Mouse (Mus musculus): ENCODE results near the gene Ms4a1. TPM values are rescaled to one million over a fixed set of nuclear protein-coding genes. Genes with fewer than 3 reads are reported as not detected.
A peak's percentile ranks its signal among the peaks of the same experiment; 100 is the strongest.
"Not testable (repeated sequence)": the region's sequence is repeated elsewhere in the genome, so short reads cannot be mapped to it uniquely, and the experiment has no call there.

Gene Ms4a1
- polyA plus RNA-seq (2017; shearing (Covaris generic)) = 10 to 100 TPM in 1 of 2 experiments, under 1 TPM in 1; 0.12 to 21.1 TPM

- ATAC-seq = no peak
Observed at GRCm38 (mm10) chr19:11266052-11266845, at the start of gene Ms4a1. Ms4a1 (minus strand) TSS chr19:11266241.

DNA sequence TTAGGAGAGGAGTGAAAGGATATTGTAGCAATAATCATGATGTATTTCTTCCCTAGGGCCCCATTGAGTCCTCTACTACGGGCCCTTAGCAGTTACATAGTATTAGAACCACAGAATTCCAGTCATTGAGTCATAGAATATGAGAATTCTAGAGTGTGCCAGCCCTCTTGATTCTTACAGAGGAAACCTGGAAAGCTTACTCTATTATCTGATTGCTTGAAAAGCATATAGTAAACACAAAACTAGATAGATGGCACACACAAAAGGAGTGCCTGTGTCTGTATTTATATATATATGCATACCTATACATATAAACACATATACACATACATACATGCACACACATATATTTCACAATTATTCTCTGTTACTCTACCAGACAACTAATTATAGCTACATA is 48.3 kb upstream of the Ms4a1 start, which contains the start of gene Ms4a14:
TSS of gene Ms4a14 (minus strand) at position 101 of the 400 bp plus-strand sequence.
- ATAC-seq = no peak

- no peak for ATAC-seq
Observed at GRCm38 (mm10) chr19:11308888-11309287, 42.8 kb upstream of the Ms4a1 start.

- ATAC-seq = not testable (repeated sequence)
Observed at GRCm38 (mm10) chr19:11299529-11299928, 33.5 kb upstream of the Ms4a1 start.

GRCm38 (mm10) chr19:11298939-11299338 is 32.9 kb upstream of the Ms4a1 start:
- ATAC-seq = no peak

- not testable (repeated sequence) for ATAC-seq
Observed at GRCm38 (mm10) chr19:11293616-11294015, 27.6 kb upstream of the Ms4a1 start.

DNA sequence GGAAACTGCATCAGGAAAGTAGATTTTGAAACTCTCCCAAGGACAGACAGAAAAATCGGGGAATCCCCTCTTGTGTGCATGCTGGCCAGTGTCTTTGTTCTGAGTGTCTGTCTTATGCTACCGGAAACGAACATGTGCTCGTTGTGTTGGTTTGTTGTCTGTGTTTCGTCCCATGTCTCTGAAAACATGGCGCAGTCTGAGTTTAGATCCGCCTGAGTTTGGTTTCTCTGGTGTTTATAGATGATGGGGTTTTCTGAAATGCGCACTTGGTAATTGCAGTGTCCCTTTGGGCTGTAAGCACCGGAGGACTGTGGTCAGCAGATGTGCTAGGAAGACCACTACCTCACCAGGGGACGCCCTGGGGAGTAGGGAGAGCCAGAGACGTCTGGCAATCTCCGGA is 26.9 kb upstream of the Ms4a1 start:
- ATAC-seq = peak; percentile 63

- ATAC-seq = no peak
Observed at GRCm38 (mm10) chr19:11283773-11284172, 17.7 kb upstream of the Ms4a1 start, which contains the start of gene Ms4a5. Ms4a5 (minus strand) TSS chr19:11283873.

DNA sequence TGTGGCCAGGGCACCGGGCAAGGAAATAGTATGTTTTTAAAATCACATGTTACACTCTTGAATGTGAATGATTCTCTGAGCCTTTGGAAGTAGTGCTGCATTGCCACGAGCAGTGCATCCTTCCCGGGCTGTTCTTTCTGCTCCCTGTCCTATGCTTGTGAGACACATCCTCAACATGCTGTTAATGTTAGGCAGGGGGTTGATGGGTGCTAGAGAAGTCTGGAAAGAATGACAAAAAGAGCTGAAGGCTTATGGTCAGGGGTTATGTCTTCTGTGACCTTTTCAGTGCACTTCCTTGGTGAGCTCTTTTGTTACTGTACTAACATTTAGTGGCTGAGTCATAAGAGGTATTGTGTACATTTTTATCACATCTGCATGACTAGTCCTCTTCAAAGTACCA is 14.2 kb upstream of the Ms4a1 start:
- no peak for ATAC-seq

- no peak for ATAC-seq
Observed at GRCm38 (mm10) chr19:11276431-11276830, 10.4 kb upstream of the Ms4a1 start.

GRCm38 (mm10) chr19:11266956-11267355 is 915 bp upstream of the Ms4a1 start:
- ATAC-seq = no peak

DNA sequence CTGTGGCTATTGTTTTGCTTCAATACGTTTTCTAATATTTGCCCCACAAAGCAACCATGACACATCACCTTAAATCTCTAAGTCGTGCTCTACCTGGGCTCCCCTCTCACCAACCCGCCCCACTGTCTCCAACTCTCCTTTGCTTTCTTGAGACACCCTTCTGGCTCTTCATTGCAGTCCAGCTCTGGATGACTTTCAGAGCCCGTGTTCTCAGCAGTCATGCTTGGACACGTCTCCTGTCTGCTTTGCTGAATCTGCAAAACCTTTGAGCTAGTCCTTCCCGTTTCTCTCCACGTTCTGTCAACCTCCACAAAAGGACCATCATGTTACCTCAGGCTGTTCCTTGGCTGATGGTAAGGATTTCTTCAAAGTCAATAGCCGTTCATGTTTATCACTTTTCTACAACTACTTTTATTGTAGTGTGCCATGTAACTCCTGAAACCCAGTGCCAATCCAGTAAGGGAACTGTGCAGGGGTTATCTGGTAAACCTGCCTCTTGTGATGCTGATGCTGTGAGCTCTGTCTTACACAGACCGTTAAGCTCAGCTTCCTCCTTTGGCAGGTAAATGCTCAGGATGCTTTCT is 1.3 kb downstream of the Ms4a1 start:
- ATAC-seq = no peak

DNA sequence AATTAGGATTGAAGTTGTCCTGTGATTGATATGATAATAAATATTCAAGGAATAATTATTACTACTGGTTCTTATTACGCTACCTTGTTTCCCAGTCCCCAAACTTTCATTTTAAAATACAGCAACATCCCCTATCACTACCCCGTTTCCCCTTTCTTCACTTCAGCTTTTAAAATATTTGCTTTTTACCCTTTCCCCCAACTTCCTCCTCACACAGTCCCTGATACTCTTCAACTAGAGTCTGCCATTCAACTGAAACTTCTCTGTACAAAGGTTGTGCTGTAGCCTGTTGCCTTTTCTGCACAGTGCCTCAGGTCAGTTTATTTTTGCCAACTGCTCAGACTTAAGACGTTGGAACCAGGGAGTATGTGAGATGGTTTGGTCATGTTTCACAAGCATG is 2.5 kb downstream of the Ms4a1 start:
- ATAC-seq = no peak

- not testable (repeated sequence) for ATAC-seq
Observed at GRCm38 (mm10) chr19:11262932-11263331, 3.1 kb downstream of the Ms4a1 start.

DNA sequence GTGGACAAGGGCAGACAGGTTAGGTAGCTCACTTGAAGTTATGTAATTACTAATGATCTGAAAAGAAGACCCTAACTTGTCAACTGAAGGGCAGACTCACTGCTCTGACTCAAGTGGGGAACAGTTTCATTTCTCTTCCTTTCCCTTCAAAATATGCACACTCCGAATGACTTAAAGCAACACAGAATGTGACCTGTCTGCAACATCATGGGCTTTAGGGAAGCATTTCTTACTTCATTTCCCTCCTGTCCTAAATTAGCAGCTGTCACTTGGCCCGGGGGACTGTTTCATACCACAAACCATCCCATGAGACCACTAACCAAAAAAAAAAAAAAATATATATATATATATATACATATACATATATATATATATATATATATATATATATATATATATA is 4.5 kb downstream of the Ms4a1 start:
- ATAC-seq = no peak

GRCm38 (mm10) chr19:11244230-11244629 is 21.8 kb downstream of the Ms4a1 start:
- no peak for ATAC-seq

GRCm38 (mm10) chr19:11242560-11242959 is 23.5 kb downstream of the Ms4a1 start:
- no peak for ATAC-seq

DNA sequence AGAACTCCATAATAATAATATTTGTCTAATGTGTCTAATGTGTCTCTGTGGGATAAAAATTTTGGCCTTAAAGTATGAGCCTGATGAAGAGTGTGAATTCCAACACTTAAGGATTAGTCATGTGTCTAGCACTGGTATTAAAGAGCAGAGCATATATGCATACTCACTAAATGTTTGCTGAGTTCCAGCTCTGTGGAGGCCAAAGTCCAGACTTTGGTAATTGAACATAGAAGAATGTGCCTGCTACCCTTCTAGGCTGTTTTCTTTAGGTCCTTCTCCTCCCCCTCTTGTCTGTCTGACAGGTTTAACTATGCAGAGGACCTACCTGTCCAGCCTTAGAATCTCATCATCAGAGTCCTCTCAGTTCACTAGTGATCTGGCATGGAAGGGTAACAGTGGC is 30.2 kb downstream of the Ms4a1 start:
- no peak for ATAC-seq

DNA sequence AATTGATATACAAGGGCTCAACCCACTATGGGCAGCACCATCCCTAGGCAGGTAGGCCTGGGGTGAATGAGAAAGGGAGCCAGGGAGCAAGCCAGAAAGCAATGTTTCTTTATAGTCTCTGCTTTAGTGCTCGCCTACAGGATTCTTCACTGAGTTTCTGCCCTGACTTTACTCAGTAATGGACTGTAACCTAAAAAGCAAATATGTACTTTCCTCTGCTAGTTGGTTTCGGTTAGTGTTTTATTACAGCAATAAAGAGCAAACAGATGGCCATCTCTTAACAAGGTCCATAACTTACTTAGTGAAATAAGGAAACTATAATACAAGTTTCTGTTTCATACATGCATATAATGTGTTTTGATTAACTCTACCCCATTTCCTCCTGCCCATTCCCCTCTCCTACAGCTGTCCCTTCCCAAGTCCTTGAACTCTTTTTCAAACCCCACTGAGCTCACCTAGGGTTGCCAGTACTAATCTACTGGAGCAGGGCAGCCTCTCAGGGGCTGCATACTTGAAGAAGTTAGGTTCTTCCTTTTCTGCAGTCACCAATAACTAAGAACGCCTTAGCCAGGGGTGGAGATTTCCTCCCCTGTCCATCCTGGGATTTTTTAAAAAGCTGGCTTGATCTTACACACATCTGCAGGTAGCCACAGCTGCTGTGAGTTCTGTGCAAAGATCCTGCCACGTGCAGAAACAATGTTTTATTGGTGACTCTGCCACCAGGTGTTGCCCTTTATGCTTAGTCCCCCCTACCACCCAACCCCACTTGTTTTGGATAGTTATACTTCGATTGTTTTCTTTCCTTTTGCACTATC is 30.9 kb downstream of the Ms4a1 start:
- ATAC-seq = no peak

DNA sequence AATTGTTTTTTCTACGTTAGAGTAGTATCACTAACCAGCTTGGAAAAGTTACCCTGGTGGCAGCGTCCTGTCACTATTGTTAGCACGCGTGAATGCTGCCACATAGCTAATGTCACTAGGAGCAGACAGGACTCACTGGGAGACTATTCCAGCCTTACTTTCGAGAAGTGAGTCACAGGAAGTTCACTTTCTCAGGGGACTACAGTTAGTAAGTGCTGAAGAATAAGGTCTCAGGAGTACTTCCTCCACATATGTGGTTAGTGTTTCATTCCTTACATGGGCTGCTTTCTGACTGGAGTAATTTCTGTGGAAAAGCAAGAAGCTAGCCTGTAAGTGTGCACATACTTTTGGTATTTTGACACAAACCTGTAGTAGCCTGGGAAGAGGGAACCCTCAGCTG is 31.8 kb downstream of the Ms4a1 start:
- no peak for ATAC-seq

GRCm38 (mm10) chr19:11232348-11232747 is 33.7 kb downstream of the Ms4a1 start, which contains the start of gene Ms4a12:
Ms4a12 (minus strand) TSS chr19:11232448.
- no peak for ATAC-seq
